Mouse (Mus musculus): ENCODE data around the gene Mdfic. TPM values are rescaled to one million over a fixed set of nuclear protein-coding genes. Genes with fewer than 3 reads are reported as not detected.

Mdfic gene
- polyA plus RNA-seq (2017; shearing (Covaris generic)), result 10 to 100 TPM; 72.3 to 80.4 TPM

DNA sequence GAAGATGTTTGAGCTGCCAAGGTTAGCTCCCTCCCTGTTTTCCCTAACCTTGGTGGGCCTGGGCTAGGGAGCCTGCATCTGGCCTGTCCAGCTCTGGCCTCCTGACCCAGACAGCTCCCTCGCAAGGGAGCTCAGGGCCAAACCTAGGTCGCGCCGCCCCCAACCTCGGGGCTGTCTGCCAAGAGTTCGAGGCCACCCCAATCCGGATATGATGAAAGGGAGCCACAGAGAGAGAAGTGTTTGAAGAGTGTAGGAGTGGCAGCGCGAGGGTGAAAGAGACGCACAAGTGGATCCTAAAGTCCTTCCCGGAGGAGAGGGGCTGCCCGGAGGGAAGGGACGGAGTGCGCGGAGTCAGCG, at the start of gene Mdfic:
TSS of gene Mdfic (plus strand) at position 201 of the 357 bp plus-strand sequence.

